Mouse (Mus musculus) embryonic facial prominence, embryonic 15.5 days (tissue): Measurements from ENCODE around the gene Alox12b. TPM values are rescaled to one million over a fixed set of nuclear protein-coding genes. Genes with fewer than 3 reads are reported as not detected.
A peak's percentile ranks its signal among the peaks of the same experiment; 100 is the strongest.

ENCODE experiments used
- ATAC-seq: fragments of 200-750 bp; cut with Nextera tagmentation; 2 replicates; pipeline ENCODE4 v1.8.0; 2017; ENCODE audit warnings: low read depth, moderate TSS enrichment; ENCODE audit not compliant: insufficient number of reproducible peaks, low FRiP score, low TSS enrichment
- H3K27ac ChIP-seq: fragments of 300-500 bp; sonication (generic); replicated peaks from 2 replicates; pipeline ENCODE4 v1.5.1; 2015; ENCODE audit warnings: mild to moderate bottlenecking, inconsistent platforms
- H3K27me3 ChIP-seq: fragments of 300-500 bp; sonication (generic); 2 replicates; pipeline ENCODE4 v1.6.1; 2015; ENCODE audit warnings: inconsistent platforms
- H3K36me3 ChIP-seq: fragments of 300-500 bp; sonication (generic); 2 replicates; pipeline ENCODE4 v1.6.1; 2015; ENCODE audit warnings: mild to moderate bottlenecking, inconsistent platforms
- H3K4me1 ChIP-seq: fragments of 300-500 bp; sonication (generic); 2 replicates; pipeline ENCODE4 v1.6.1; 2015; ENCODE audit warnings: inconsistent platforms
- H3K4me2 ChIP-seq: fragments of 300-500 bp; sonication (generic); replicated peaks from 2 replicates; pipeline ENCODE4 v1.6.1; 2015; ENCODE audit warnings: mild to moderate bottlenecking, inconsistent platforms
- H3K4me3 ChIP-seq: fragments of 300-500 bp; sonication (generic); replicated peaks from 2 replicates; pipeline ENCODE4 v1.5.1; 2015; ENCODE audit warnings: mild to moderate bottlenecking, inconsistent platforms
- H3K9ac ChIP-seq: fragments of 300-500 bp; sonication (generic); 2 replicates; pipeline ENCODE4 v1.6.1; 2015; ENCODE audit warnings: inconsistent platforms
- H3K9me3 ChIP-seq: fragments of 300-500 bp; sonication (generic); replicated peaks from 2 replicates; pipeline ENCODE4 v1.6.1; 2016; ENCODE audit warnings: inconsistent platforms
- WGBS: fragments of 180-500 bp; shearing (Covaris S2); methylation state at CpG from one replicate; pipeline ENCODE4 v1.1.7; 2015; 5-methylcytosine and 5-hydroxymethylcytosine counted together
- polyA plus RNA-seq: library from polyadenylated mRNA; unstranded; fragments of >200 nt; fragmentation: Nextera tagmentation; extraction: Ambion mirVana; gene quantifications from 2 replicates; pipeline ENCODE4 v1.2.1, GENCODE M21; 2015

The Alox12b gene
- polyA plus RNA-seq, 1 experiment from 2014 or later: 30.5 TPM

DNA sequence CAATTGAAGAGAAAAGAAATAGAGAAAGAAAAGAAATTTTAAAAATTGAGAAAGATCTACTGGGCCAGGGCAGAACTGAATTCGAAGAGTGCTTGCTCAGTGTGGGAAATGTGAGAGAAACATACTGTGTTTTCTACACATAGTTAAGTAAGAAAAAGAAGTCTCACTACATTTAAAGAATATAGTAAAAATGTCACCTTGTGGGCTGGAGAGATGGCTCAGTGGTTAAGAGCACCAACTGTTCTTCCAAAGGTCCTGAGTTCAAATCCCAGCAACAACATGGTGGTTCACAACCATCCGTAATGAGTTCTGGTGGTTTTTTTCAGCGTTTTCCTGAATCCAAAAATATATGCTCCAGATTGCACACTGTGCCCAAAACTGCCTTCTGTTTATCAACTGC, 21.7 kb downstream of the Alox12b start:
- H3K36me3 ChIP-seq: no peaks in the 10 kb centered on the region
- H3K4me2 ChIP-seq: no peak overlapping the region
- no peaks in the 10 kb centered on the region for H3K27me3 ChIP-seq
- H3K27ac ChIP-seq: no peak overlapping the region
- ATAC-seq: no peak
- no peaks in the 10 kb centered on the region for H3K4me1 ChIP-seq
- H3K4me3 ChIP-seq: no peak overlapping the region
- H3K9ac ChIP-seq: no peak overlapping the region
- H3K9me3 ChIP-seq: no peaks in the 10 kb centered on the region
- WGBS: 76% methylated on average over 3 of the region's 3 CpGs

DNA sequence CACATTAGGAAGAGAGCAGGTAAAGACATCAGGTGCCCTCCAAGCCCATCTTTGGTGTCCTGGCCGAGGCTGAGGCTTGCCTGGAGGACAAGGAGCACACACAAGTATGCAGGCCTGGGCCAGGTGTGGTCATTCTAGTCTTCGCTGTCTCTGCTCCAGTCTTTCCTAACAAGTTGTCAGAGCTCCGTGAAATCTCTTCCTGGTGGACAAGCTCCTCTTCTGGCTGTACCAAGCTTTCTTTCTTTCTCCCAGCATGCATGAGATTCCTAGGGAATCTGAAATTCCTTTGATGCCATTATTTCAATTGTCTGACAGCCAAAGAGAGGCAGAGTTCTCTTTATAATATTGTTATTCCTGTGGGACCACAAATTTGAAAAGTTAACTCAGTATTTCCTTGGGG, 22.7 kb downstream of the Alox12b start:
- no peak overlapping the region for H3K27ac ChIP-seq
- no peak overlapping the region for H3K4me3 ChIP-seq
- no peaks in the 10 kb centered on the region for H3K4me1 ChIP-seq
- no peak overlapping the region for H3K9ac ChIP-seq
- no peak overlapping the region for H3K4me2 ChIP-seq
- no peaks in the 10 kb centered on the region for H3K9me3 ChIP-seq
- 46% methylated on average over 3 of the region's 3 CpGs for WGBS
- H3K36me3 ChIP-seq: no peaks in the 10 kb centered on the region
- no peaks in the 10 kb centered on the region for H3K27me3 ChIP-seq
- ATAC-seq: no peak

DNA sequence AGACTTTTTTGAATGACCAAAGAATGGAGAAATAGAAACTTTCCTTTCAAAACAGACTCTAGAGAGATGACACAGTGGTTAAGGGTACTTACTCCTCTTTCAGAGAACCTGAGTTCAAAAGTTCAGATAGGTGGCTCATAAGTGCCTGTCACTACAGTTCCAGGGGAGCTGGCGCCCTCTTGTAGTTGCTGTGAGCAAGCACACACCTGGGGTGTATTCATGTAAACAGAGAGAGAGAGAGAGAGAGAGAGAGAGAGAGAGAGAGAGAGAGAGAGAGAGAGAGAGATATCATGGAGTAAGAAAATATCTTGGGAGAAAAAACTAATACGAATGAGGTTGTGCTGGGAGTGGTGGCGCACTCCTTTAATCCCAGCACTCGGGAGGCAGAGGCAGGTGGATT, 23.3 kb downstream of the Alox12b start:
- WGBS: 82% methylated on average over 4 of the region's 4 CpGs
- Histone ChIP-seq H3K36me3 (no peaks in the 10 kb centered on the region), H3K27me3 (no peaks in the 10 kb centered on the region), H3K4me1 (no peaks in the 10 kb centered on the region), H3K4me3 (no peak overlapping the region), H3K9ac (no peak overlapping the region), H3K4me2 (no peak overlapping the region), H3K27ac (no peak overlapping the region), H3K9me3 (no peaks in the 10 kb centered on the region)
- no peak for ATAC-seq

DNA sequence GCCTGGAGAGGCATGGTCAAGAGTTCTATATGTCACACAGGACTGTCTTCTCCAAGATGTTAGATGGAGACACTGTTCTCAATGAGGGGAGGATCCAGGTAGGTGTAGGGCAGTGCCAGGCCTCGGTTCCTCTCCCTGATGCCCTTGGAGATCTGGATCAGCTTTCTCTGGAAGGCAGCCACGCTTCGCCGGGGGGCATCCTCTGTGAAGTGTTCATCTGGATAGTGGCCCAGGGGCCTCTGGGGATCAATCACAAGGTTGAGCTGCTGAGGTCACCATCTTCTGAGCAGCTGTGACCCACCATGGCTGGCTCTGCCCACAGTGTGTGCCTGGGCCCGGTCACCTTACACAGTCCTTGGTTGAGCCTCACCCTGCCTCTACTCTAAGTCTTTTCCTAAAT, 28.2 kb downstream of the Alox12b start:
- no peak overlapping the region for H3K9ac ChIP-seq
- H3K4me1 ChIP-seq: no peaks in the 10 kb centered on the region
- no peak overlapping the region for H3K27ac ChIP-seq
- no peaks in the 10 kb centered on the region for H3K36me3 ChIP-seq
- no peak for ATAC-seq
- H3K9me3 ChIP-seq: no peaks in the 10 kb centered on the region
- no peaks in the 10 kb centered on the region for H3K27me3 ChIP-seq
- 69% methylated on average over 5 of the region's 5 CpGs for WGBS
- H3K4me2 ChIP-seq: no peak overlapping the region
- no peak overlapping the region for H3K4me3 ChIP-seq

DNA sequence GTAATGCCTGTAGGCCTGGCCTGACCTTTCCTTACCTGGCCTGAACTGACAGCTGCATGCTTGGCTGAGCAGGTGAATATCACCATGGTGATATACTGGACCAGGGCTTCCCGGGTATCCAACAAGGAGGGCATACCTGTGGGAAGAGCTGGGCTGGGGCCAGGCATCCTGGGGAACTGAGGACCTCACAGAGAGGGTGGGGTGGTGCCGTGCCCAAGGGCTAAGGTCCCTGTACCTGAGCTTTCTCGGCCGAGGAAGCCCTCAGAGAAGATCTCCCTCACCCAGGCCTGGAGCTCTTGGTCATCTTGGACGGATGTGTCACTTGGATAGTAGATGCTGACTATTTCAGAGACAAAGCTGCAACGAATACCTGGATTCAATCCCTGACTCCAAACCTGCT, 29.1 kb downstream of the Alox12b start:
- Histone ChIP-seq H3K4me1 (no peaks in the 10 kb centered on the region), H3K4me2 (no peak overlapping the region), H3K9me3 (no peaks in the 10 kb centered on the region), H3K4me3 (no peak overlapping the region), H3K27ac (no peak overlapping the region), H3K36me3 (no peaks in the 10 kb centered on the region), H3K9ac (no peak overlapping the region), H3K27me3 (no peaks in the 10 kb centered on the region)
- WGBS: 80% methylated on average over 6 of the region's 6 CpGs
- no peak for ATAC-seq

DNA sequence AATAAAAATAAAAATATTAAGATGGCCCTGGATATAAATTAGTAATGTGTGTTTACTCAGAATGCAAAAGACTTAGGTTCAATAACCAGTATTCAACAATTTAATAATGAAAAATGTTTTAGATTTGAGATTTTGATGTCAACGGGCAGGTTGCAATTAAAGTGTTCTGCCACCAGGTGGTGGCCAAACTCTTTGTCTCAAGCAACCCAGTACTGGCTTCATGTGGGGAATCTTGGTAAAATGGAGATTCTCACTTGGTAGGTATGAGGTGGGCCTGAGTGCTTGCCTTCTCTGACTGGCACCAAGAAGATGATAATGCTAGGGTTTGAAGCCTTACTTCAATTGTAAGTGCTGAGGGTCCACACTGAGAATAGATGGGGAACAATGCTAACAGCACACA, 36.1 kb downstream of the Alox12b start:
- Histone ChIP-seq H3K36me3 (no peaks in the 10 kb centered on the region), H3K4me1 (peaks cover 14% of the 10 kb centered on the region), H3K4me3 (no peak overlapping the region), H3K9me3 (no peaks in the 10 kb centered on the region), H3K27me3 (peaks cover 18% of the 10 kb centered on the region), H3K27ac (no peak overlapping the region), H3K9ac (no peak overlapping the region), H3K4me2 (no peak overlapping the region)
- WGBS: 2% methylated on average over 1 of the region's 1 CpGs
- no peak for ATAC-seq

DNA sequence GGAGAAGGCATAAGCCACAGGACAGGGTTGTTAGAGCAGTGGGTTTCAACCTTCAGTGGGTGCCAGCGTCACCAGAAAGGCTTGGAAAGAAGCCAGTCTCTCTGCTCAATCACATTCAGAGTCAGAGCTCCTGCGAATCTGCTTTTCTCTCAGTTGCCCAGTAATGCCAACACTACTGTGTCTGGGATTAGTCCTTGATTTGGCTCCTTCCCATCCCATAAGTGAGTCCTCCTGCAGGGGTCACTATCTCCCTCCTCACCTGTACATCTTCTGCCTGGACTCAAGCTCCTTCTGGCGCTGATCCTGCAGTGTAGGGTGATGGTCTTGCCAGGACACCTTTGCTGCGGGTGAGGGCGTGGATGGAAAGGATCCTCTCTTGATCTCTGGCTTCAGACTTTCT, 40.0 kb downstream of the Alox12b start:
- 5% methylated on average over 5 of the region's 5 CpGs for WGBS
- peaks cover 24% of the 10 kb centered on the region for H3K27me3 ChIP-seq
- H3K9ac ChIP-seq: no peak overlapping the region
- H3K4me1 ChIP-seq: peaks cover 14% of the 10 kb centered on the region
- H3K27ac ChIP-seq: no peak overlapping the region
- no peaks in the 10 kb centered on the region for H3K9me3 ChIP-seq
- no peak for ATAC-seq
- no peaks in the 10 kb centered on the region for H3K36me3 ChIP-seq
- peak overlapping the region; percentile 35 for H3K4me3 ChIP-seq
- peak overlapping the region; percentile 63 for H3K4me2 ChIP-seq

DNA sequence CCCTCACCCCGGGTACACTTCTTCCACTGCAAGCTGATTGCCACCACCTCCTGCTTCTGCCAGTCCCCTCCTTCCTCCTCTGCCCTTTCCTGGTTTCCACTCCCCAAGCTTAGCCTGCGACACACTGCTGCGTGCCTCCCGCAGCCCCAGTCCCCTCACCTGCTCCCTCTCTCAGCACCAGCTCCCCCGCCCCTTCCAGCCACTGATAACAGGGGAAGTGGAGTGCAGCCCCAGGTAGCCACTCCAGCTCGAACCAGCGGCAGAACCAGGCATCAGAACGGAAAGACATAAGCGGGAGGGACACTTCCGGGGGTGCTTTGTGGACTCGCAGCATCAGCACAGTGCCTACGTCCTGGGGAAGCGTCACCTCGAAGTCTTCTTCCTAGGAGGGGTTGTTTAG, 40.4 kb downstream of the Alox12b start:
- no peak for ATAC-seq
- WGBS: 2% methylated on average over 14 of the region's 14 CpGs
- Histone ChIP-seq H3K4me1 (peaks cover 14% of the 10 kb centered on the region), H3K9ac (peak overlapping the region; percentile 24; the same call in 1 of the 2 replicates), H3K27ac (no peak overlapping the region), H3K4me2 (peak overlapping the region; percentile 63), H3K9me3 (no peaks in the 10 kb centered on the region), H3K36me3 (no peaks in the 10 kb centered on the region), H3K4me3 (peak overlapping the region; percentile 35), H3K27me3 (peaks cover 24% of the 10 kb centered on the region)

DNA sequence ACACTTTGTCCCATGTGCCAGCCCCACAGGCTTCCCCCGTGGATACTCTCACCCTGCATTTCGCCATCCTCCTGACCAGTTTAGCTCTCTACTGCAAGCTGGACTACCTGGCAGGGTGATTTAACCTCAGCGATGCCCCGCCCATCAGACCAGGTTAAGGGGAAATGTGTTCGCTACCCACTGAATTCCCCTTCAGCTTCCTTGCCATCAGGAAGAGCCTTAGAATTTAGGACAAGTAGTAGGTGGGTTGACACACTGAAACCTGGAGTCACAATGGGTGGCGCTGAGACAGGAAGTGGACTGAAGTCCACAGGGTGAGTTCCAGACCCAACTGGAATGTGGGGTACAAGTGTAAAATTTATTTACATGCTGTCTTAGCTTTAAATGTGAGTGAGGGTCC, 41.0 kb downstream of the Alox12b start, which contains the start of gene Alox8:
Gene Alox8 (minus strand): TSS at position 101 of the 400 bp plus-strand sequence.
- Histone ChIP-seq H3K27ac (no peak within 1 kb of the TSS), H3K4me3 (peak within 1 kb of the TSS; percentile 35), H3K9me3 (no peaks in the 10 kb centered on the region), H3K27me3 (peaks cover 24% of the 10 kb centered on the region), H3K4me1 (peaks cover 14% of the 10 kb centered on the region), H3K36me3 (no peaks in the 10 kb centered on the region), H3K4me2 (peak within 1 kb of the TSS; percentile 63), H3K9ac (peak within 1 kb of the TSS; percentile 24; the same call in 1 of the 2 replicates)
- ATAC-seq: no peak
- 26% methylated on average over 6 of the region's 6 CpGs for WGBS

DNA sequence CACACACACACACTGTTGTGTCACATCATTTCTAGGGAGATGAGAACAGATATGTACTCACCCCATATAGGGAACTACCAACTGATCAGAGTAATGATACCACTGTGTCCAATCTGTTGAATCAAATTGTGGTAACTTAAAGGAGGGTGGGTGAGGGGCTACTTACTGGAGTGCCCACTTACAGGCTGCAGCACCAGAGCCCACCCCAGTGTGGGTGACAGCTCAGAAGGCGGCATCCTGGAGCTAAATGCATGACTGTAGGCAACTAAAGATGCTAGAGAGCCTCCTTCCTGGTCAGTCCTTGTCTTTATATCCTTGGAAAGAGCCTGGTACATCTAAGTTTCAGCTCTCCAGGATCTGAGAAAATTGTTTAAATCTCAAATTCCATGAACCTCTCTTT, 42.5 kb downstream of the Alox12b start:
- Histone ChIP-seq H3K36me3 (no peaks in the 10 kb centered on the region), H3K9ac (no peak overlapping the region), H3K4me2 (no peak overlapping the region), H3K27me3 (peaks cover 24% of the 10 kb centered on the region), H3K27ac (no peak overlapping the region), H3K4me3 (no peak overlapping the region), H3K4me1 (peaks cover 14% of the 10 kb centered on the region), H3K9me3 (no peaks in the 10 kb centered on the region)
- no peak for ATAC-seq
- 60% methylated on average over 1 of the region's 1 CpGs for WGBS

DNA sequence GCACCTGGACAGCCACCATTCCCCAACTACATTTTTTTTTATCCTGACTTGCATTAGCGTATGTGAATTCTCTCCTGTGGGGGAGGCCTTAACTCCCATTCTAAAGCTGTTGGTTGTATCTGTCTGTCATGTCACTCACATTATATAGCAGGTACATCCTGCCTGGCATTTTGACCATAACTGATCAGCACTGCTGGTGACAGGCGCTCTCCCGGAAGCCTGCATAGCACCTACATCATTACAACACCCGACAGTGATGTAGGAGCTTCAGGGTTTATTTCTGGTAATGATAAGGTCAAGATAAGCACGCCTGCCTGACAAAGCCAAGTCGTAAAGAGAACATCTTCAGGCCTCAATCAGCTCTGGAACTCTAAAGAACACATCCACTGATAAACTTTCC, 43.4 kb downstream of the Alox12b start:
- Histone ChIP-seq H3K9me3 (no peaks in the 10 kb centered on the region), H3K4me3 (no peak overlapping the region), H3K36me3 (no peaks in the 10 kb centered on the region), H3K4me2 (no peak overlapping the region), H3K4me1 (peaks cover 14% of the 10 kb centered on the region), H3K27ac (no peak overlapping the region), H3K9ac (no peak overlapping the region), H3K27me3 (peaks cover 24% of the 10 kb centered on the region)
- no peak for ATAC-seq
- WGBS: 68% methylated on average over 6 of the region's 6 CpGs

DNA sequence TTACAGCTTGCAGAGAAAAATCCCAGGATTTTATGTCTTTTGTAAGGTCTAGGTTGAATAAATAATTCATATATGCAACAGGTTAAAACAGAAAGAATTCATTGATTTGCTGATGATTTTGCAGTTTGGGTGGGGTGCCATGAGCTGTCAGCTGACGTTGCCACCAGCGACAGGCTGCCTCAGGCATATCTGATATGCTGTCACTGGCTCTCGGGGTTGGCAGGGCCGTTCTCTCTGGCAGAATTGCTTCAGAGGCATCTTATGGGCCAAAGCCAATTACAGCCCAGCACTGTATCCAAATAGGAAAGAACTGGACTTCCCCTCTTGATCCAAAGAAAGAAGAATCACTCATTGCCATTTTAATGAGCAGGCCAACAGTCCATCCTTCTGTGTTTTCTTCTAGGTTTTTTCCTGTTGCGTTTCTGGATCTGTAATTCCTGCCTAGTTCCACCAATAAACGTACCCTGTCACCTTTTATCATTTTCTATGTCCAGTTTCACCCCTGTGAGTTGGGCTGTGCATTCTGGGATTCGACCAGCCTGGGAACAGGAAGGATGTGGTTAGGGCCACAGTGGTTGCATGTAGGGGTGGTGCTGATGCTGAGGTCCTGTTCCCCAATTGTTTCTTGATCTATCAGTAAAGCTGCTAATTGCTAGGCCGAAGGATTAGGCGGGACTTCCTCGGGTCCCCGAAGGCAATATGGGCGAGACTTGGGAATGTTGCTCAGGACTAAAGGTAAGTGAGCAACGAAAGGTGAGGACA, 45.9 kb downstream of the Alox12b start:
- H3K9me3 ChIP-seq: no peaks in the 10 kb centered on the region
- no peak overlapping the region for H3K9ac ChIP-seq
- no peak for ATAC-seq
- WGBS: 67% methylated on average over 13 of the region's 13 CpGs
- H3K36me3 ChIP-seq: no peaks in the 10 kb centered on the region
- H3K4me1 ChIP-seq: 0 out of 2 replicates have a peak, but pooled peaks cover 2% of the 10 kb centered on the region
- no peak overlapping the region for H3K27ac ChIP-seq
- peaks cover 8% of the 10 kb centered on the region for H3K27me3 ChIP-seq
- no peak overlapping the region for H3K4me3 ChIP-seq
- no peak overlapping the region for H3K4me2 ChIP-seq
